Mouse (Mus musculus) cerebellum, postnatal 4 days (tissue): Measurements from ENCODE around the gene E130309D02Rik.

Experiments used
- DNase-seq, 2 experiments: peaks; one replicate each; pipeline ENCODE4 v3.0.0; 2022; ENCODE audit warnings: low spot score in 2 of 2, mixed read lengths in 1 of 2

E130309D02Rik gene

DNA sequence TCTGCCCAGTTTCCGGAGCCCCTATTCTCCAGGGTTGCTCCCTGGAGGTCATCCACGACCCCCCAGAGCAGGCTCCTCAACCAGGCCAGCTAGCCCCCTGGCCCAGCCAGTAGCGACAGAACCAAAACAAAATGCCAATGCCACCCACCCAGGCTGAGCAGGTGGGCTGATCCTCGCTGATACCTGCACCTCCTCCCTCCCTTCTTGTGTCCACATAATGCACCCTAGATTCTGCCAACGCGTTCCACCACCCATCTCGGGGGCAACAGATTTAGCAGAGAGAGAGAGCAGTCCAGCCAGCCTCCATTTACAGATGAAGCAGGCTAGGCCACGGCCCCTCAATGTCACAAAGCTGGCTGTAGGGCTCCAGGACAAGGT, 46.2 kb downstream of the E130309D02Rik start:
- no peak for DNase-seq

DNA sequence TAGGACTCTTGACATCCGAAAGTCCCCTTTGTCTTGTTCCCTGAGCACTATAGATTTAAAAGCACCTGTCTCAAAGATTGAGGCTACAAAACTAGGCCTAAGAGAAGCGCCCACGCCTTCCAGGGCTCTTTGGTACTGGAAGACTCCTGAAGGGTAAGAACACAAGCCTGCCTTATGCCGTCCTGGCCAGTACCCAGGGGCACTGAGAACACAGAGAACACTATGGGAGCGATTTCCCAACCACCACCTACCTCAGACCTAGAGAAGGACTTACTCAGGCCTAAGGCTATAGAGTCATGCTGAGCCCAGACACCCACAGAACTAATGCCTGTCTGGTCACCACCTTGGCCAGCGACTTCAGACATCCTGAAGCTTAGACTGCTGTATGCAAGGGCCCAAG, 48.4 kb downstream of the E130309D02Rik start:
- DNase-seq: no peak

DNA sequence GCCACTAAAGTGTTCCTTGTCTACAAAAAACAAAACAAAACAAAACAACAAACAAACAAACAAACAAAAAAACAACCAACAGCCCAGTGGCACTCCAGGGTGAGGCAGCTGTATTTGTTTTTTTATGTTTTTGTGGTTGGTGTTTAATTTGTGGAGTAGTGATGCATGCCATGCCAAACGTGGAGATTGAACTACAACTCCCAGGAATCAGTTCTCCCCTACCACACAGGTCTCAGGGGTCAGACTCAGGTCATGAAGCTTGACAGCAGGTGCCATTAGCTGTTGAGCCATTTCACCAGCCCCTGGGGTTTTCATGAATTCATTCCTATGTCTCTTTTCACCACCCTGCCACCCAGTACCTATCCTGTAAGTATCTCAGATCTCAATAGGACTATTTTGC, 49.8 kb downstream of the E130309D02Rik start:
- DNase-seq: no peak

DNA sequence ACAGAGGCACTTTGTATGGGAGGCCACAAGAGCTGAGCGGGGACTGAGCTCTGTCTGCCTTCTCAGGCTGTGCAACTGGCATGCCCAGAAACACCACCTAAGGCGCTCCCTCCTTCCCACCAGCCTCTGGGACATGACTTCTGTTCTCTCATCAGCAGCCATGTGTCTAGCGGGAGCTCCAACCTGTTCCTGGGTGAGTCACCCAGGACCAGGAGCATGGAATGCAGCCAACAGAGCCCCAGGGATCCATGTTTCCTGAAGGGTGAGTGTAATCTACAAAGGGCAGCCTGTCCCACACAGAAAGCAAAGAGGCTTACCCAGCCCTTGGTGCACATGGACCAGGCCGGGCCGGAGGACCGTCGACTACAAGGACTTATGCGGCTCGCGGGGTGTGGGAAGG, 50.5 kb downstream of the E130309D02Rik start:
- DNase-seq: no peak

DNA sequence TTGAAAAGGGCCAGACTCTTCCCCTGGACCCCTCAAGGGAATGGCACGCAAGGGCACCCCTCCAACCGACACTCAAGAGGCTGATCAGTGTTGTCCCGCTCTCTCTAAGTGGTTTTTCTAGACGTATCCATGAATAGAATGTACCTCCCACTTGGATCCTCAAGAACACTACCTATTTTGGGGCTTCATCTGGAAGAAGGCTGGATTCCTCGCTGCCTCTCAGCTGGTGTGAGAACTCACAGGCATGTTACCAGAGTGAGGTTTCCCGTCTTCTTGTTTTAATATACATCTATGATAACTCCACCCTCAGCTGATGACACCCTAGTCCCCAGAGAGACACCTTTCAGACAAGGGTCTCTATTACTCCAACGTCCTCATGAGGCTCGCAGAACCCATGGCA, 53.5 kb downstream of the E130309D02Rik start:
- DNase-seq: no peak

DNA sequence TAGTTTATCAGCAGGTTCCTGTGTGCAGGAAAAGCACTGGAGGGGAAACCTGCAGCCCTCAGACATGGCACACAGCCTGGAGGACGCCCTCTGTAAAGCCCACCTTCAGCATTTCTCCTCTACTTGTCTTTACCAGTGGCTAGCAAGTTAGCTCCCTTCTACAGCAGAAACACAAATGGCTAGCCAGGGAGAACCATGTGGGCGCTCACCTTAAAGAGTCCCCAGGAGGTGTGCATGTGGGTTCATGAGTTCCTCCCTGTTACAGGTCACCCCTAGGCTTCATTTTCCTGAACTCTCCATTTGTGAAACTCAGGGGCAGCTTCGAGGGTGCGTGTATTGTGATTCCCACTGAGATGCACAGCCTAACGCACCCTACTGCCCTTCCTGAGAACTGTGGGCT, 59.4 kb downstream of the E130309D02Rik start:
- DNase-seq: no peak

DNA sequence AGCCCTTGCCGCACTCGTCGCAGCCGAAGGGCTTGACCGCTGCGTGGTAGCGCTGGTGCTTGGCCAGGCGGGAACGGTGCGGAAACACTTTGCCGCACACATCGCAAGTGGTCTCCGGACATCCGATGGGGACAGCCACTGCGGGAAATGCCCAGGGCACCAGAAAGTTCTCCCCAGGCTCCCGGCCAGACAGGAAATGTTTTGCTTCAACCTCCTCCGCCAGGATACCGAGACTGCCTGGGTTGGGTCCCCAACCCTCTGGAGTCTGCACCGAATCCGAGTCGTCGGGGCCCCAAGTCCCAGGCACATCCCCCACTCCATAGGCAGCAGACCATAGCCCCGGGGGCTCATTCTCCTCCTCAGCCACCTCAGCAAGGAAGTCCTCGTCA, 60.0 kb downstream of the E130309D02Rik start:
- no peak for DNase-seq

DNA sequence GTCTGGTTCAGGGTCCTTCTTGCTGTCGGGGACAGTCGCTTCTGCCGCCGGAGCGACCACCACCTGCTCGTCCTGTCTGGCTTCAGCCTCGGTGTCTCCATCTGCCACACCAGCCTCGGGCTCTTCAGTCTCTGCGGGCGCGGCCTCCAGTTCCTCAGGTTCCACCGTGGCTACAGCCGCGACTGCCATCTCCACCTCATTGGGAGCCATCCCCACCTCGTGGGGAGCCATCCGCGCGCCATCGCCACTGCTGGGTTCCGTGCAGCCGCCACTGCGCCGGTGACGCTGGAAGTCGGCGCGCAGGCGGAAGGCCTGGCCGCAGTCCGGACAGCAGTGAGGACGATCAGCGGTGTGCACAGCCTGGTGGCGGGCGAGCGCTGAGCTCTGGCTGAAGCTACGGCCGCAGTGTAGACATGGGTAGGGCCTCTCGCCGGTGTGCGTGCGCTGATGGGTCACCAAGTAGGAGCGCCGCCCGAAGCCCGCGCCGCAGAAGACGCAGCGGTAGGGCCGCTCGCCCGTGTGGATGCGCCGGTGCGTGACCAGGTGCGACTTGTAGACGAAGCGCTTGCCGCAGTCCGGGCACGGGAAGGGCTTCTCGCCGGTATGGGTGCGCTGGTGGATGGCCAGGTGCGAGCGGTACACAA, 60.6 kb downstream of the E130309D02Rik start:
- DNase-seq: peak in 1 of 2 experiments; percentile 39

DNA sequence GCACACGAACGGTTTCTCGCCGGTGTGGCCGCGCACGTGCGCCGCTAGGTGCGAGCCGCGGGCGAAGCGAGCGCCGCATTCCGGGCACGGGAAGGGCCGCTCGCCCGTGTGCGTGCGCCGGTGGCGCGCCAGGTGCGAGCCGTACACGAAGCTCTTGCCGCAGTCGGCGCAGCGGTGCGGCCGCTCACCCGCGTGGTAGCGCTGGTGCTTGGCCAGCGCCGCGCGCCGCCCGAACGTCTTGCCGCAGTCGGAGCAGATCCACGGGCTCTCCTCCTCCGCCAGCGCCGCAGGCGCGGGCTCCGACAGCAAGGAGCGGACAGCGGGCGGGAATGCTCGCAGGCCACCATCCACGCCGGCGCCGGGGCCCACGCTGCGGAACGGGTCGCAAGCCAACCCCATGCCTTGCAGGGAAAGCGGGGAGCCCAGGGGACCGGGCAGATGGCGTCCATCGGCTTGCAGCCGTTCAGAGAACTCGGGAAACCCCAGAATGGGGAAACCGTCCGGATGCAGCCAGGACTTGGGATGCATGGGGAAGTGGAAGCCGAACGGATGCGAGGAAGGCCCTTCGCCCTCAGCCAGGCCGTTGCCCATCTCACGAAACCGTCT, 61.2 kb downstream of the E130309D02Rik start:
- peak in 1 of 2 experiments; percentile 48 for DNase-seq

DNA sequence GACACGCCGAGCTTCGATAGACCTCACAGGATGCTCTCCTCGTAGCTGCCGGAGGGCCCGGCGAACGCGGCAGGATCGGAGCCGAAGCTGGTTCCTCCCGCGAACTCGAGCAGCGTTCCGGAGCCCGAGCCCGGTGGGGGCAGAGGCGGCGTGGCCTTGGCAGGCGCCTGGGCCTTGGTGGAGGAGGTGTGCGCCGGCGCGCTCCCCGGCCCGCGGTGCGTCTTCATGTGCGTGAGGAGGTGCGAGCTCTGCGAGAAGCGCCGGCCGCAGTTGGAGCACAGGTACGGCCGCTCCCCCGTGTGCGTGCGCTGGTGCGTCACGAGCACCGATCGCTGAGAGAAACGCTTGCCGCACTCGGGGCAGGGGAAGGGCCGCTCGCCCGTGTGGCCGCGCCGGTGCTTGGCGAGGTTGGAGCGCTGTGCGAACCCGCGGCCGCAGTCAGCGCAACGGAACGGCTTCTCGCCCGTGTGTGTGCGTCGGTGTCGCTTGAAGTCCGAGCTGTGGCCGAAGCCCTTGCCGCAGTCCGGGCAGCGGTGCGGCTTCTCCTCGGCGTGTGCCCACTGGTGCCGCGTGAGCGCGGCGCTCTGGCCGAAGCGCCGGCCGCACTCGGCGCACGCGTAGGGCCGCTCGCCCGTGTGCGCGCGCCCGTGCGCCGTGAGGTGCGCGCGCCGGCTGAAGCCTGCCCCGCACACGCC, 61.8 kb downstream of the E130309D02Rik start:
- DNase-seq: peak in 1 of 2 experiments; percentile 30

DNA sequence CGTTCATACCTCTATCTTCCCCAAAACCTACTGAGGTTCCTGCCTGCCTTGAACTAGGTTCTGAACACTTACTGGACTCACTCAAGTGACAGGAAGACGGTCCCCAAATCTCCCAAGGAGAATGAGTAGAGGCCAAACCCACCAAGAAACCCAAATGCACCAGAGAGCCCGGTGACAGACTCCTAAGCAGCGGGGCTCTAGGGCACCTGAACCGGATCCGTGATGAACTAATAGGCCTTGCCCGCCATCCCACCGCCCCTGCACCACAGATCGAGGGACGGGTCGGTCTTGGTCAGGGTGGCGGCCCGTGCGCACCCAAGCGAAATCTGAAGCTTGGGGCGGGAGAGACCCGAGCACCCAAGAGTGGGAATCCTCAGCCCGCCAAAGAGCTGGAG, 62.4 kb downstream of the E130309D02Rik start:
- DNase-seq: no peak

DNA sequence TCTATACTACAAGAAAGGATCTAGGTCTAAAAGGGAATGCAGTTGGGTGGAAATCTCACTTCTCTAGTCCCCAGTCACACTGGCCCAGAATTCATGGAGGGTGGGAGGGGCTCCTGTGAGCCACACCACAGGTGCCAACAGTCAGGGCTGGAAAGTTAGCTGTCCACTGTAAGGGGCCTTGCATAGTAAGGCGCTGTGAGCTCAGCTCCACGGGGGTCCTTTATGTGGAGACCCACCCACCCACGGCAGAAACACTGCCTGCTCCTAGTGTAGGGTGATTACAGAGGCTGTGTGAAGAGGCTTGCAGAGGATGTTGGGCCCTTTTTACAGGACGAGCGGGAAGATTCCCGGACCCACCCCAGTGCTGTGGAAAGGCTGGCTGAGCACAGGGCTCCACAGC, 63.1 kb downstream of the E130309D02Rik start:
- no peak for DNase-seq
